Mouse (Mus musculus) megakaryocyte-erythroid progenitor cell, adult 5-6 weeks (primary cell): Measurements from ENCODE around the gene Btd. TPM values are rescaled to one million over a fixed set of nuclear protein-coding genes. Genes with fewer than 3 reads are reported as not detected.

Source experiments
- ATAC-seq: replicated peaks from 2 replicates; pipeline ENCODE4 v1.8.0; 2016; ENCODE audit warnings: mild to moderate bottlenecking, inconsistent platforms; ENCODE audit not compliant: severe bottlenecking, poor library complexity, low FRiP score, low TSS enrichment
- total RNA-seq, 2 experiments: library from RNA; stranded (forward) in 1 of 2; stranded (reverse) in 1 of 2; fragments of 200-1000, 215-1000 nt in 1 of 2; fragments of >200 nt in 1 of 2; fragmentation: Nextera tagmentation in 1 of 2; gene quantifications; 2 replicates each; pipeline ENCODE4 v1.2.3; 2014 to 2017

Gene Btd
- total RNA-seq, 2 experiments from 2014 or later = 7.4 to 10.4 TPM

- ATAC-seq = no peak
Observed at GRCm38 (mm10) chr14:31662555-31663211, 21.9 kb downstream of the Btd start.

- ATAC-seq = no peak
Observed at GRCm38 (mm10) chr14:31663376-31664099, 22.7 kb downstream of the Btd start.

- peak; percentile 50; the same call in 1 of the 2 replicates for ATAC-seq
Observed at GRCm38 (mm10) chr14:31664100-31664902, 23.5 kb downstream of the Btd start.

GRCm38 (mm10) chr14:31664903-31665565 is 24.2 kb downstream of the Btd start:
- ATAC-seq = 0 out of 2 replicates have a peak, but pooled peaks have one; percentile 27

GRCm38 (mm10) chr14:31665566-31665940 is 24.7 kb downstream of the Btd start:
- no peak for ATAC-seq

GRCm38 (mm10) chr14:31666931-31667705 is 26.3 kb downstream of the Btd start:
- no peak for ATAC-seq

- ATAC-seq = no peak
Observed at GRCm38 (mm10) chr14:31667741-31668140, 26.9 kb downstream of the Btd start.

GRCm38 (mm10) chr14:31668326-31668725 is 27.5 kb downstream of the Btd start:
- no peak for ATAC-seq

- no peak for ATAC-seq
Observed at GRCm38 (mm10) chr14:31669161-31669611, 28.4 kb downstream of the Btd start.

- peak; percentile 50; the same call in 1 of the 2 replicates for ATAC-seq
Observed at GRCm38 (mm10) chr14:31669642-31670490, 29.0 kb downstream of the Btd start.

- no peak for ATAC-seq
Observed at GRCm38 (mm10) chr14:31671635-31672320, 30.9 kb downstream of the Btd start.

GRCm38 (mm10) chr14:31680656-31681055 is 39.8 kb downstream of the Btd start:
- ATAC-seq = no peak

GRCm38 (mm10) chr14:31681291-31681690 is 40.5 kb downstream of the Btd start:
- no peak for ATAC-seq

- no peak for ATAC-seq
Observed at GRCm38 (mm10) chr14:31681931-31682555, 41.2 kb downstream of the Btd start.

GRCm38 (mm10) chr14:31683610-31684009 is 42.8 kb downstream of the Btd start:
- no peak for ATAC-seq

GRCm38 (mm10) chr14:31684343-31685040 is 43.7 kb downstream of the Btd start:
- ATAC-seq = 0 out of 2 replicates have a peak, but pooled peaks have one; percentile 23
